Mouse (Mus musculus) kidney, adult 9 months (tissue): ENCODE results near the gene Wwtr1.

ENCODE experiments used
- DNase-seq: peaks from one replicate; pipeline ENCODE4 v3.0.0; 2022

The Wwtr1 gene

DNA sequence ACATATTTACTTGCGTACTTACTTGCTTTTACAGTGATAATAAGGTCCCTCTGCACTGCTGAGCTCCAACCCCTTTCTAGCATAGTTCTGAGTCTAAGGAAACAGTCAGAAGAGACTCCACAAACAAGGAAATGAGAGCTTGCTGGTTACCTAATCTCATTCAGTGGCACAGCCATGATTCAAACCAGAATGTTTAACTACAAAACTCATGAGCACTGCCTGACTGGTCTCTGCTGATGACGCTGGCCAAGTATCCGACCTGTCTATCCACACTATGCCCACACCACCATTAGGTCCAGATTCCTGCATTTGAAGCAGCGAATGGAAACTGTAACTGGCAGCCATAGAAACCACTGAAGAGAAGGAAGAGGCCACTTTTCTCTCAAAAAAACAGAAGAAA lies 18.3 kb downstream of the Wwtr1 start:
- no peak for DNase-seq

DNA sequence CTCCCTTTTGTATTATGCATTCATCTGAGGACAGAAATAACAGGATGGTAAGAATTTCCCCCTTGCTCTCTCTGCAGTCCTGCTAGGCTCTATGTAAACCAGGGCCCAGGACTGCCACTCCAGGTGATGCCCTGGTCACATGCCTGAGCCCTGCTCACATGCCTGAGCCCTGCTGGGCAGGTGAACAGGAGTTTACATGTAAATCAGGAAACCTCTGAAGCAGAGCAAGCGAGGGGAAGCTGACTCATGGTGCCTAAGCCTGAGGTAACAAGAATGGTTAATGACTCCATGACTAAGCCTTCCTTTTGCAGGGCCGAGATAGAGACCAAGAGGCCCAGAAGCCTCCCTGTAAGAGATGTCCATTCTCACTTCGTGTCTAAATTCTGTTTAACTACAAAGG lies 20.1 kb downstream of the Wwtr1 start:
- peak; percentile 81 for DNase-seq

DNA sequence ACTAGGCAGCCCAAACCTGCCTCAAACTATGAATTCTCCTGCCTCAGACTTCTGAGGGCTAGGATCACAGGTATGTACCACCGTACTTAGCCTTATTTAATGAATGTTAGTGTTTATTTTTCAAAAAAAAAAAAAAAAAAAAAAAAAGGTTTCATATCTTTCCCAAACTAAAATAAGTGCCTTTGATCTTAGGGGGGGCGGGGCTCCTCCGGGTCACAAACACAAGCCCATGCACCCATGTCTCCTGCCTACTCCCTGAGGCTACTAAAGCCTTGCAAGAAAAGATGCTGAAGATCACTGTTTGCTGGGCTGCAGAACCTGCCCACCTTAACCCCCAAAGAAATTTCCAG lies 20.8 kb downstream of the Wwtr1 start:
- no peak for DNase-seq

DNA sequence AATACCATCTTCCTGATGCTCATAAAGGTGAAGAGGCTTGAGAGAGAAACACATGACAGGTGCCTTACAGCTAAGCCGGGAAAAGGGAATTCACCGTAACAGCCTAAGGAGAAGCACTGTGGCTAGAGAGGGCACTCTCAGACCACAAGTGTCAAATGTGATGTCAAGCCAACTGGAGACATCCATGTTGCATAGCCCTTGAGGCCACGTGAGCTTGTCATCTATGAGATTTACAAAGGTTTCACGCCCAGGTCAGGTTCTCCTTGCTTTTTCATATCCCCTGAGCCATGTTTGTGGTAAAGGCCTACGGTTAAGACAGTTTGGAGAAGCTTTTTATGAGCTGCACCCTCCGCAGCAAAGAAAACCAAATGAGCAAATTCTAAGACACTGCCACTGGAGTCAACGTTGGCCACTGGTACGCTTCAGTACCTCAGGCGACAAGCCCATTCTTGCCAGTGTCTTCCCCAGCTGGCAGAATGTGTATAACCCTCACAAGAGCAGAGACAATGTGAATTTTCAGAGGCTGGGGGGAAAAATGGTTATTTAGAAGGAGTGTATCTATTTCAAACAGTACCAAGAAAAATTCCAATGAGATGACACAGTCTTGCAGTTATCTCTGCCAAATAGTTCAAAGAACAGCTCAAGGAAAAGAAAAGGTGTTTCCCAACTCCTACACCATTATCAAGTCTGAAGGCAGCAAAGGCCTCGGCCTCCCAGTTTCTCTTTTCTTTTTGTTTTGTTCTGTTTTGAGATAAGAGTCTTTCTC lies 21.4 kb downstream of the Wwtr1 start:
- no peak for DNase-seq

DNA sequence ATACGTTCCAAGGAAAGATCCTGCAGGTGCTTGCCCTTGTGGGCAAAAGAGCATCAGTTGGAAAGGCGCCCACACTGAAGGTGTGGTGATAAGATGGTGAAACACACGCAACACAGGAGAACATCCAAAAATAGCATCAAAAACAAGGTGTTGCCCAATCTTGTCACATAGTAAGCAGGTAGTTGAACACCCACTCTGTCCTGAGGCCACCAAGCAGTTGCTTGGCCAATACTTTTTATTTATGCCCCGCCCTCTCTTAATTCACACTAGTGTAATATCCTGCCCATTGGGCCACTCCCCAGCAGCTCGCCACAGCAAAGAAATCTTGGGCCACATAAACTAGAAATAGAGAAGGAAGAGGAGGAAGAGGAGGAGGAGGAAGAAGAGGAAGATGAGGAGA lies 22.6 kb downstream of the Wwtr1 start:
- no peak for DNase-seq

DNA sequence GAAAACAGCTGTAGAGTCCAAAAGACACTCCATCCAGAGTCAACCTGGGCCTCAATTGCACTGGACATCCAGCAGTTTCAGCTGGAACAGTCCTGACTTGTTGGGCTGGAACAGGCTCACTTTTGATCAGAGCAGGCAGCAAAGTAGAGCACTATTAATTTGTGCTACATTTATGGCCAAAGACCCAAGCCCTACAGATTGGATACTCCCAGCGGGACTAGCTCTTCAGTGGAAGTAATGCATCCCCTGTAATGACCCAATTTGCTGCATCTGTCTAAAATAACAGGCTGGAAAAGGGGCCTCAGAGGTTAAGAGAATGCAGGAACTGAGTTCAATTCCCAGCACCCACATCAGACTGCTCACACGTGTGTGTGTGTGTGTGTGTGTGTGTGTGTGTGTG lies 24.5 kb downstream of the Wwtr1 start:
- DNase-seq: no peak

DNA sequence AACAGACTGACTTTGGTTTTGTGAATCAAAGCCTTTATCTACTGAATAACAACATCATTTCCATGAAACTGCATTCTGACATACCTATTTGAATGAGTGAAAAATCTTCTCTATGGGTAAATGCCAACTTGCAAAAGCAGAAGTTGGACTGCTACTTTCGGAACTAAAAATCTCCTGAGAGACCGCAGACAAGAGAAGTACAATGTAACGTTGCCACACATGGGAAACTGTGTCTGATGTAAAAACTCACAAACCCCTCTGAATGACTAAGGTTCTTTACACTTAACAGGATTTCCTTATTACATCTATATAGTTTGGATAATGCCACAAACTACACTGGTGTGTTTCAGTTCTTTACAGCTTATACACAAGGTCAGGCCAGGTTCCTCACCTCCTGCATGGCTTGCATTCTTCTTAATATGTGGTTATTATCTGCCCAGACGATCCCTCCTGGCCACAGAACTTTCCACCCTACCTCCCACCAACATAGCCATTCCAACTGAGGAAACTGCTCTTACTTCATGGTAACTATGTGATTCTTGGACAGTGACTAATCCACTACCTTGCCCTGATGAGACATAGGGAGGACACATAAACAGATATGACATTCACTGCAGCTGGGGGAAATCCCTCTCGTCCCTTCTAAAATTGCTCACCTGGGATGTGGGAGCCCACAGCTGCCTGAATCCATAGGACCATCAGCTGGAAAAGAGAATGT lies 25.1 kb downstream of the Wwtr1 start:
- no peak for DNase-seq

DNA sequence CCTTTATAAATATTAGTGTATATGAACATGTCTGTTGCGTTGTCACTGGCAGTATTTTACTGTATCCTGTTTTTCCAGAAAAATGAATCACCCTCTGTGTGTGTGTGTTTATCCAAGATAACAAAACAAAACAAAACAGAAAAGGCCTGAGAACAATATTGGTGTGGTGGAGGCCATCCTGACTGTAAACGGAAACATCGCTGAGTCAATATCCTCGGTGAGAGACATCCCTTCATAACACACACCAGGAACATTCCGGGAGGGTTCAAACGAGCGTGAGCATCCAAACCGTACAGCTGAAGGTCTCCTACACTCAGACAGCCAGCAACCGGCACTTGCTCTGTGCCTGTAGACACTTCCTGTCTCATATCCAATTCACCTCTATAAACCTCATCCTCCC lies 31.6 kb downstream of the Wwtr1 start:
- peak; percentile 53 for DNase-seq

DNA sequence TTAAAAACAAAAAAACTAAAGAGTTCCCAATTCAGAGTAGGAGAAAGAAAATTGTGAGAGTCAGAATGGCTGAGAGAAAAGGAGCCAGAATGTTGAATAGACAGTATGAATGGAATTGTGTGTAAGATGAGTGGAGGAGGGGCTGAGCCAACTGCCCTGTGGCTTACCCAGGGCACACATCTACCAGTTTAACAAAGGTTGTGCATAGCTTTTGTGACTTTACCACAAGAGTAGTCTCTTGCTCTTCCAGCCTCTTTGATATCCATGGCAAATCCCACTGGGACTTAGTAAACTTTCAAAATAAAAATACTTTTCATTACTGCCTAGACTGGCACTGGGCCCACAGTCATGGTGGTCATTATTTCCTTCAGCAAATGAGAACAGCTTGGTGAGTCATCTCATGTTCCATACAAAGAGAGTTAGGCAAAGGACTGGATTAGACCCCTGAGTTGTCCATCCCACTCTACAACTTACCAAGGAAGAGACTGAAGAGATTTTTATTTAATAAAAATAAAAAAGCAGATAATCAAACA lies 32.8 kb downstream of the Wwtr1 start:
- DNase-seq: no peak

DNA sequence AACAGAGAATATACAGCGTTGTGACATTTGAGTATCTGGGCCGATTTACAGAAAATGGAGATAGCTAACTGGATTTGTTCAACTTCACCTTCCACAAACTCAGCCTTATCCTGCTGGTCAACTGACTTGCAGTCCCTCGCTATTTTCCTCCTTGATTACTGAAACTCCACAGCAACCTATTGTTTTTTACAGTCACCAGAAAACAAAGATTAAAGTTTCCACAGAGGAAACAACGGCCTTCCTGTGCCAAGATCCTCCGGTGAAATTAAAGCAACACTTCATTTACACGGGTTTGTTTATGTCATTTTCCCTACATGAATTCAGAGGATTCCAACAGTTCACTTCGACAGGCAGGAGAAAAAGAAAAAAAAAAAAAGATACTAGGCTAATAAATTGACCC lies 34.5 kb downstream of the Wwtr1 start:
- DNase-seq: no peak

DNA sequence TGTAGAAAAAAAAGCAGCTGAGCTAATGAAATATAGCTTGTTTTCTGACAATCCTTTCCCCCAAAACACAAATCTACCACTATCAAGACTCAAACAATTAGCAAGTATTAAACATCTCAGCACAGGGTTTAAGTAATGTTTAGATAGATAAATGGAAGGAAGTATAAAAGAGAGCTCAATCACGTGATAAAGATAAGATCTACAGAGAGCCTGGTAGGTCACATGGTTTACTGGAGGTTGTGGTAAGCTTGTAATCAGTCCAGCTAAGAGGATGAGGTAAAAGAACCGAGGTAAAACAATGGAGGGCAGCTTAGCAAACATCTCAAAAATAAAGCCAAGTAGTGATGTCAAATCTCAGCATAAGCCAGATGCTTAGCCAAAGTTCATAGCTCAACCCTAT lies 35.2 kb downstream of the Wwtr1 start:
- no peak for DNase-seq

DNA sequence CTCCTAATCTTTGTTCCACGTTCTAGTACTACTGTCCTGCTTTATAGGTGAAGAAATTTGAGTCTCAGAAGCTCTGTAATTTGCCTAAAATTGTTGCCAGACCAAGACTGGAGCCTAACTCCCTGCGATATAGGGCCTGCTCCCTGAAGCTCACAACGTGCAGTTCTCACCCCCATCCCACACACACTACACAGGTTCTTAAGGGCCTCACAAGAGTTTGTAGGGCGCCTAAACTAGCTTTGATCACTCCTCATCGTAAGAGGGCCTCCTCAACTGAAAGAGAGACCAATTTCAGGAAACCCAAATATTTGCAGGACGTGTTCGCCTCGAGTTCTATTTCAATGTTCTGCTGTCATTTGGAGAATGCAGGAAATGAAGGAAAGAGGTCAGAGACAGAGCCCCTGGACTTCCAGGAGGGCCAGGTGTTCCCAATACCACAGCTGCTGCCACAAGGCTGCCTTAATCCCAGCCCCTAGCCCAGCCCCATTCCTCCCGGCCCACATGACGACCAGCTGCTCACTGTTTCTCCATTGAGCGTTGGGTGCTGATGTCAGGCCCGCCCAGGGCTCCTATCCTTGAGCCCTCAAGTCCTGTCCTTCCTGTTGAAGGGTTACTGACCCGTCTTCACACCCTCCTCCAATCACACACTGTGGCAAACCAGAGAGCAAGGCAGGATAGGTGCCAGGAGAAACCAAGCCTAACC lies 40.1 kb downstream of the Wwtr1 start:
- no peak for DNase-seq

DNA sequence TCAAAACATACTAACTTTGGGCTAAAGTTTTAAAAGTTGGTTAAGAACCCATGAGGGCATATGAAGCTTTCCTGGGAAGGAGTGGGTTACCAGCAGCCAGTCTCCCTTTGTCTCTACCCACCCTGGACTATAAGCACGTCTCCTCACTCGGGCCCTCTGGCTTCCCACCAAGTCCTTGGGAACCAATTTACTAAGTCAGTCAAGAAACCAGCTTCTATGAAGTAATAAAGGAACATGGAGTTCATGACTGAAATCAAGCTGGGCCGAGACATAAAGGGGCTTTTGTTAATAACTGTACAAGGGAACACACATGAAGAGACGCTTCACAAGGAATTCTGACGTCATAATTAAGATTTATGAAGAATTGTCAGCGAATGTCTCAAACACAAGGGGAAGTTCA lies 41.3 kb downstream of the Wwtr1 start:
- no peak for DNase-seq

DNA sequence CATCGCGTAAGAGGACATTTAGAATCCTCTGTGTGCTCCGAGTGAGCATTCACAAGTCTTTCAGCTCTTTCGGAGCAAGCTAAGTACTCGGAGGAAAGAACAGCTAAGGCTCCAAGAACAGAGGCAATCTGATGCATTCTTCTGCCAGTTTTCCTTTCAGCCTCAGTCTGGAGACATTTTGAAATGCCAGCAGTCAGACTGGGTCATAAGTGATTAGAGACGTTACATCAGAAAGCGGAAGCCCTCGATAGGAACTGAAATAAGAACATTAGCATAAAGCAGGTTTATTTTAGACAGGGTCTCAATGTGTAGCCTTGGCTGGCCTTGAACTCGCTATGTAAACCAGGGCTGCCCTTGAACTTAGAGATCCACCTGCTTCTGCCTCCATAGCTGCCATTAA lies 41.8 kb downstream of the Wwtr1 start:
- no peak for DNase-seq

DNA sequence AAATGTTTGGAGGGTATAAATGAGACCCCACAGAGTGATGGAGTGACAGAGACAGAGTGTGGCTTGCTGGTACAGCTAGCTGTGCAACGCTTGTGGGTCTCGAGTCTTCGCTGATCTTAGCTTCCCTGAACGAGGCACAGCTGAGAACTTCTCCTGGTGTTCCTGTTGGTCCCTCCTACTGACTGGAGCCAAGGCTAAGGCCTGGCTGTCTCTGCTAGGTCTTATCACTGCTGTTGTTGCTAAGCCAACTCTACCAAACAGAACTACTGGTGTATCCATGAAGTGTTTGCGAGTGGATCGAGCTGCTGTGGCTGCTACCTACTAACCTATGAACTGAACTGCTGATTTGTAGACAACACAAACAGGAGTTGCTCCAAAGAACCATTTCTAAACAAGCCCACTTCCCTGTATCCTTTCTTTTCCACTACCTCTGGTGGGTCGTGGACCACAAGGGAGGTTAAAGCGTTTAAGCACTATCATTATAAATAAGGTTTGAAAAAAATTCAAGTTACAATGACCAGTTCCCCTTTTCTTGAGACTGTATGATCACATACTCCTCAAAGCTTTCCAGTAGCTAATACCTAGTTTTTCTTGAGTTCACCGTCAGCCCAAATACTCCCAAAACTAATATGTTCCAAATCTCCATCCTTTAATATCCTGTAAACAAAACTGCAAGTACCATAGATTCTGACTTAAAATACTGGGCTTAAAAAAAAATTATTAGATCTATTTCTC lies 42.6 kb downstream of the Wwtr1 start:
- DNase-seq: no peak

DNA sequence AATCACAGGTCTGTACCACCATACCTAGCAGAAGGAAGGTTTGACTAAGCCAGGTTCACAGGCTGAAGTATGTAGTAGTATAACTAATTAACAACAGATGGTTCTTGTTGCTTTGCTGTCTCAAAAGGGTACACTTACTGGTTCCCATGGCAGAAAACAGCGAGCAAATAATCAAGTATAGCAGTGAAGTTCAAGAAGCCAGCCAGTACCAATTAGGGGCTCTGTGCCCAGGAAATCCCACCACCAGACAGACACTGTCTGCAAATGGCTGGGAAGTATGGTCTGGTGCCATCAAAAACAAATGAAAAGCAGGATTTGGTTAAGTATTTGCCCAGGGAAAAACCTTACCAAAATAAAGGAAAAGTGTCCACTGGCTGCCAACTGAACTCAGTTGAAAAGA lies 44.9 kb downstream of the Wwtr1 start:
- no peak for DNase-seq

DNA sequence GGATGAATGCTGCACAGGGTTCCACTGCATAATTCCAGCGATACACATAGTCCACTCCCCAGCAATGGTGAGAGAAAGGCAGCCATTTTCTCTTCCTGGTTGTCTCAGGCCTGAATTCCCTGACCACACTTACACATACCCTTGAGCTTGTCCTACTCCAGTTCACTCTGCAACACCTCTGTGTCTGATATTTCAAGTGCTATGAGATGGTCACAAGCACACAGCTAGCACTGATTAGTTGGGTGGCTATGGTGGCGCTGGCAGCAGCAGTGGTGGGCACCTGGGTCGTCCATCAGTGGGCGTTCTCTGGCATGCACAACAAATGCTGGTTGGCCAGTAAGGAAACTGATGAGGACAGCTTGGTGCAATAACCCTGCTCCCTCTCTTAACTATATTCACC lies 45.5 kb downstream of the Wwtr1 start:
- DNase-seq: no peak

DNA sequence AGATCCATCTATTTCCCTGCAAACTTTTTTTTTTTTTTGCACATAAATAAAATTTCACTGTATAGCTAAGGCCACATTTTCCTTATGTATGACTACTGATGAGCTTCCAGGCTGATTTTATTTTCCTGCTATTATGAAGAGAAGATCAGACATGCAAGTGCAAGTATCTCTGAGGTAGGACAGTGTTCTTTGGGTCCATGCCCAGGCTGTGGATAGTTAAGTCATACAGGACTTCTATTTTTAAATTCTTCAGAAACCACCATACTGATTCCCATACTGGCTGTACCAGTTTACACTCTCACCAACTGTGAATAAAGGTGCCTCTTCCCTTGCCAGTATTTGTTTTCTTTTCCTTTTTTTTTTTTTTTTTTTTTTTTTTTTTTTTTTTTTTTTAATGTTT lies 48.6 kb downstream of the Wwtr1 start:
- DNase-seq: no peak

DNA sequence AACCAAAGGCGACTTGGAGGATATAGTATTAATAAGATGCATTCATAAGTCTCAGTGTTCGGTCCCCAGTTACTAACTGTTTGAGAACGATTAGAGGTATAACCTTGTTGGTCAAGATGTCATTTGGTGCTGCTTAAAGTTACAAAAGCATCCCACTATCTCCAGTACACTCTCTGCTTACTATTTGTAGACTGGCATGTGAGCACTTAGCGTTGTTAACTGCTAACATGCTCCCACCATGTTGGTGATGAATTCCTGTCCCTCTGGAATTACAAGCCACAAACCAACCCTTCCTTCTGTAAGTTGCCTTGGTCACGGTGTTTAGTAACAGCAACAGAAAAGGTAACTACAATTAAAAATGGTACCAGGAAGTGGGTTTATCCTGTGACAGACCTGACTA lies 52.6 kb downstream of the Wwtr1 start:
- no peak for DNase-seq

DNA sequence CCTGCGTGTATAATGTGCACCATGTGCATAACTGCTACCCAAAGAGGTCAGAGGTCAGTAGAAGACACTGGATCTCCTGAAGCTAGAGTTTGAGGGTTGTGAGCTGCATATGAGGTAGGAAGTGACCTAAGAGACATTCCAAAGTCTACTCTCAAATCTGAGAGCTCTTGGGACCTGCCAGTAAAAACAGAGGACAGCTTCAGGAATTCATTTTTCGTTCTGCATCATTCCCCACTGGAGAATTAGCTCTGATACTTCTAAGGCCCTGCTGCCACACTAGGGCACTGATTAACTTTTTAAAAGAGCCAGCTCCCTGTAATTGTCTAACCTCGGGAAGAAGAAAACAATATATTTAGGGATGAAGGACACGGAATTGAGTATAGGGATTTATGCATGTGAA lies 53.8 kb downstream of the Wwtr1 start:
- DNase-seq: peak; percentile 68

DNA sequence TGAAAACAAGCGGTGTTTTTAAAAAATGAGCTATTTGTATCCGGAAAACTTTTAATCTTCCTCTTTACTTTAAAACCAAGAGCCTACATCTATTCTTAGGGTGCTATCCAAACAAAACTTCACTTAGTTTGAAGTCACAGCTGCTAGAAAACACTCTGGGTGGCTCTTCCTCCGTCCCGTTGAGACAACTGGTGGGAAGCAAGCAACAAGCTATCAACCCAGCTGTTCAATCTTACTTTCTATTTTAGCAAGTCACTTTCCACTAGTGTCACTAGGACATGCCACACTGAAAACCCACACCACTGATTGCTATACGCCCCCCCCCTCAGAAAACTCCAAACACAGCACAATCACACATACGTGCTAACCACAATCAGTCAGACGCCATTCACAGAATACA lies 55.7 kb downstream of the Wwtr1 start:
- no peak for DNase-seq

DNA sequence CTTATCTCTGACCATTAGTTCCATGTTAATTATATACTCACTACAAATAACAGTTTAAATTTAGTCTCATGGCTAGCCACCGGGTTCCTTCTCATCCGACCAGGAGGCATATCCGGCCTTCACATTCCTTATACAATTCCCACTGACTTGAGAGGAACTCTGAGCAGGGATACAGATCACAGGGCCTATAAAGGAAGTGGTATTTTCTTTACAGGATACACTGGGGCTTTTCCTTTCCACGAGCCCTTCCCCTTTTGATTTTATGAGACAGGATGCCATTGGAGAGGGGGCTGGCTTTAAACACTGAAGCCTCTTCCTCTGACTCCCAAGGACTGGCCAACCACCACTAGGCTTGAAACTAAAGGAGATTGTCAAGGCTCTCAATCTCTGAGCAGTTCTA lies 59.6 kb downstream of the Wwtr1 start:
- peak; percentile 56 for DNase-seq

DNA sequence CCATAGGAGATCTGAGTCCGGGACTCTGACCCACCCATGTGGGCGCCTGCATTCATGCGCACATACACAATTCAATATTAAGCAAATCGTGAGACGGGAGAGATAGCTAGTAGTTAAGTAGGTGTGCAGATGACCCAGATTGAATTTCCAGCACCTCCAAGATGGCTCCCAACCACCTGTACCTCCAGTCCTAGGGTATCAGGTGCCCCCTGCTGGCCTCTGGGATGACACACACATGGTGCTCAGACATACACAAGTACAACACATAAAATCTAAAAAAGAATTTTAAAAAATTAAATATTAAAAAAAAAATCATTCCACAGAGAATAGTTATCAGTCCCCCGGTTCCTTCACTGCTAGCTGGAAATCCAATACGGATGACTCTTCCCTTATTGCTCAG lies 60.7 kb downstream of the Wwtr1 start:
- no peak for DNase-seq
